Mouse (Mus musculus) embryonic fibroblast, embryonic 13.5 days (primary cell): ENCODE results near the gene Suz12. TPM values are rescaled to one million over a fixed set of nuclear protein-coding genes. Genes with fewer than 3 reads are reported as not detected.
A peak's percentile ranks its signal among the peaks of the same experiment; 100 is the strongest.
"Not testable (repeated sequence)": the region's sequence is repeated elsewhere in the genome, so short reads cannot be mapped to it uniquely, and the experiment has no call there.

Experiments
- H3K27ac ChIP-seq: 2 replicates; pipeline ENCODE4 v1.5.1; 2012; ENCODE audit warnings: low read length, control low read depth, inconsistent platforms; ENCODE audit not compliant: insufficient read depth
- H3K4me1 ChIP-seq: 2 replicates; pipeline ENCODE4 v1.6.1; 2011; ENCODE audit warnings: low read length; ENCODE audit not compliant: control insufficient read depth, insufficient read depth
- H3K4me3 ChIP-seq: 2 replicates; pipeline ENCODE4 v1.5.1; 2011; ENCODE audit warnings: mild to moderate bottlenecking, control low read depth, low read length; ENCODE audit not compliant: insufficient read depth
- CTCF ChIP-seq: IDR thresholded peaks from 2 replicates; pipeline ENCODE4 v1.5.1; 2011; ENCODE audit warnings: mild to moderate bottlenecking, control low read depth, low read length, moderate library complexity, borderline replicate concordance; ENCODE audit not compliant: insufficient read depth
- POLR2A ChIP-seq: IDR thresholded peaks from 2 replicates; pipeline ENCODE4 v1.6.1; 2011; ENCODE audit warnings: low read depth, mild to moderate bottlenecking, control low read depth, low read length, moderate library complexity
- polyA plus RNA-seq: library from polyadenylated mRNA; stranded (reverse); fragments of >200 nt; gene quantifications from 2 replicates; pipeline ENCODE4 v1.2.4, GENCODE M21; 2011; ENCODE audit warnings: low read depth; ENCODE audit not compliant: missing spikeins, insufficient read length

The Suz12 gene
- polyA plus RNA-seq, 1 experiment = 63.6 TPM

DNA sequence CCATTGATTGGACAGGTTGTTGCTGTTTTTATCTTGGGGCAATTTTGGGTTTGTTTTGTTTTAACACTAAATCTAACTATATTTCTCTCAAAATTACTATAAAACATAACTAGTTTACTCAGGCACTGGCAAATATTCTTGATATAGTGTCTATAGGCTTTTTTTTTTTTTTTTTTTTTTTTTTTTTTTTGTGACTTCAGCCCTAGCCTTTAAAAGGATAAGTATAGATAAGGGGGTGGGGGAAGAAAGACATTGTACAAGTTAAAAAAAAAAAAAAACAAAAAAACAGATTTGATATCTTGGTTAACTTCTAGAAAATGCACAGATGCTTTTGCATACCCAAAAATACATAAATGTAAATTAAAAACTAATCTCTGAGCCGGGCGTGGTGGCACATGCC lies 2.8 kb upstream of the Suz12 start:
- TF ChIP-seq CTCF = no peak
- TF ChIP-seq POLR2A = no peak
- Histone ChIP-seq H3K27ac (no peak overlapping the region), H3K4me1 (no peaks in the 10 kb centered on the region)

DNA sequence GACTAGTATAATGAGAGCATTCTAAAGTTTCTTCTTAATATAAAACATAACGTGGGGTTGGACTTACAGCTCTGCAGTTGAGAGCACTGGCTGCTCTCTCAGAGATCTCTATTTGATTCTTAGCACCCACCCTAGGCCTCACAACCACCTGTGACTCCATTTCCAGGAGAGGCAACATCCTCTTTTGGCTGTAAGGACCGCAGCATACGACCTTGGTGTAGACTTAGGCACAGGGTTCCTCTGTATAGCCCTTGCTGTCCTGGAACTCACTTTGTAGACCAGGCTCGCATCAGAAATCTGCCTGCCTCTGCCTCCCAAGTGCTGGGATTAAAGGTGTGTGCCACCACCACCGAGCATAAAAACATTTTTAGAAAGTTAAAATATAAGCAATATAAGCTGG lies 1.3 kb upstream of the Suz12 start:
- Histone ChIP-seq H3K4me1 (no peaks in the 10 kb centered on the region), H3K4me3 (no peak overlapping the region), H3K27ac (no peak overlapping the region)
- no peak for TF ChIP-seq POLR2A
- no peak for TF ChIP-seq CTCF

More for the DNA sequence above, 2.8 kb upstream of the Suz12 start:
- H3K4me3 ChIP-seq = no peak overlapping the region

DNA sequence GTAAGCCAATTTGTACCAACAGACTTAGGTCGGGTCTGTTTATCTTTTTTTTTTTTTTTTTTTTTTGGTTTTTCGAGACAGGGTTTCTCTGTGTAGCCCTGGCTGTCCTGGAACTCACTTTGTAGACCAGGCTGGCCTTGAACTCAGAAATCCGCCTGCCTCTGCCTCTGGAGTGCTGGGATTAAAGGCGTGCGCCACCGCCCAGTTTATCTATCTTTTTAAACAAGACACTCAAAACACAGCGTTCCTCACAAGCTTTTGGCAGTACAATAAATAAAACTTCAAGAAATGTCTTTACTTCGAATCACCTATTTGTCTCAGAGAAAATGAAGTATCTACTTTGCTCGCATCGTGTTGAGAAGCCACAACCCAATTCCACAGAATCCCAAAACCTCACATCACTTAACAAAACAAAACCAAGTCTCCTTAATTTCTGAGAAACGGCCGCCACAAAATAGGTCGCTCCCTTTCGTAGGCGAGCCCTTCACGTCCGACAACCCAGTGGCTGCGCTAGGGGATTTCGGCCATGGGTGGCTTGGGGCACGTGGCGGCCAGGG lies 793 bp upstream of the Suz12 start:
- TF ChIP-seq CTCF = no peak
- no peak for TF ChIP-seq POLR2A
- H3K4me3 ChIP-seq = peak overlapping the region; percentile 52
- peak overlapping the region; percentile 79 for H3K27ac ChIP-seq
- H3K4me1 ChIP-seq = no peaks in the 10 kb centered on the region

DNA sequence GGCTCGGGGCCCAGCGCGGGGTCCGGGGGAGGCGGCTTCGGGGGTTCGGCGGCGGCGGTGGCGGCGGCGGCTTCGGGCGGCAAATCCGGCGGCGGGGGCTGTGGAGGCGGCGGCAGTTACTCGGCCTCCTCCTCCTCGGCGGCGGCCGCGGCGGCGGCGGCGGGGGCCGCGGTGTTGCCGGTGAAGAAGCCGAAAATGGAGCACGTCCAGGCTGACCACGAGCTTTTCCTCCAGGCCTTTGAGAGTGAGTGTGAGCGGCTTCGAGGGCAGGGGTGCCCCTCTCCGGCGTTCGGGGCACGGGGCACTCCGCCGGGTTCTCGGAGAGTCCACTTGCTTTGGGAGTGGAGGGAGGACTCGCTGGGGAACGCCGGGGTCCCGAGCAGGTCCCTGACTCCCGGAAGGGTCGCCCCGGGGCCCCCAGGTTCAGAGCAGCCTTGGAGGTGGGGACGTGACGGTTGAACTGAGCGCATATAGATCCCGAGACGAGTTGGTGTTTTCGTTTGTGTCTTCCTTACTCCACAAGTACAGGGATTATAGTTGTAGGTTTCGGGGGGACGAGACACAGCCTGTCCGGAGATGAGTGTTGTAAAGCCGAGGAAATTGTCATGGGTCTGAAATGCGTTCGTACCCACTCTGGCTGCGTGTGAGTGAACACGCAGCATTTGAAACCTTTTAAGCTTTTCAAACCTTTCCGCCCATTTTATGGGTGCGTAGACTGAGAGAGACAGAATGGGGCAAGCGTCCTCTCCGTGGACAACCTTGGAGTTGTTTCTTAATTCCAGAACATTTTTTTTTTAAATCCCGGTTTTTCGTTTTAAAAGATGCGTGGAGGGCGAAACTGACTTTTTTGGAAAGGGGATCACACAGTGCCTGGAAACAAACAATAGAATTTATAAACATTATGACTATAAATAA lies 707 bp downstream of the Suz12 start:
- TF ChIP-seq CTCF (no peak), POLR2A (no peak)
- Histone ChIP-seq H3K4me1 (no peaks in the 10 kb centered on the region), H3K4me3 (peak overlapping the region; percentile 85)

DNA sequence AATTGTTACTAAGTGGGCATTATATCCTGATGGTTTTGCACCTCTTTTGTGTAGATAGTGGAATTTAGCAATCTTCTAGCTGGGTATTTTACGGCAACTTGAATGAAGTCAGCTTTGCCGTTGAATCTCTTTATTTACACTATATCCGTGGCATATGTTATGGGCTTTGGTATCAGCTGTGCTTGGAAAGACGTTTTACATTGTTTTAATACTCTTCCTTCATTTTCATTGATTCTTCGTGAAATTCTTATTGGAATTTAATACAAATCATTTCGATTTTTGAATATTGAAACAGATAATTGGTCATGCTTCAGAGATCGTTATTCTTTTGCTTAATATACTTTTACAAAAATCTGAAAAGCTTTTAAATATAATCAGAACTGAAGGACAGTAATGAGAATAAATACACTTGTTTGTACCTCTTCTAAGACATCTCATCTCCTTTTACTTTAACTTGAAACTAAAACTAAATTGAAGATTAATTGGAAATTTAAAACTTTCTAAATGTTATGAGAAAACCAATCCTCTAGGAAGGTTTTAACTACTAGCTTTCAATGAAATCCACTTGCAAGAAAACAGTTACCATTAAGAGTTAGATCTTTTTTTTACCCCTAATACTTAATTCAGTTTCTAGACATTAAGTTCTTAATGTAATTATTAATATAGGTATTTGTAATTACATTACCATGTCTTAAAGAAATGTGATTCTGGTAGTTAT lies 1.5 kb downstream of the Suz12 start:
- Histone ChIP-seq H3K4me3 (peak overlapping the region; percentile 85), H3K4me1 (no peaks in the 10 kb centered on the region), H3K27ac (no peak overlapping the region)
- TF ChIP-seq POLR2A (no peak), CTCF (no peak)

More for the DNA sequence above, 707 bp downstream of the Suz12 start:
- H3K27ac ChIP-seq = peak overlapping the region; percentile 70

DNA sequence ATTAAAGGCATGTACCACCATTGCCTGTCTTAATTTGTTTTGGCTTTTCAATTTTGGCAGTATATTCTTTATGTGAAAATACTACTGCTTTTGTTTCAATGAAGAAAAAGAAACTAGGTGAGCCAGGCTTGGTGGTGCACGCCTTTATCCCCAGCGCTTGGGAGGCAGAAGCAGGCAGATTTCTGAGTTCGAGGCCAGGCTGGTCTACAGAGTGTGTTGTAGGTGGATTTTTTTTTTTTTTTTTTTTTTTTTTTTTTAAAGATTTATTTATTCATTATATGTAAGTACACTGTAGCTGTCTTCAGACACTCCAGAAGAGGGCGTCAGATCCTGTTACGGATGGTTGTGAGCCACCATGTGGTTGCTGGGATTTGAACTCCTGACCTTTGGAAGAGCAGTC lies 23.6 kb downstream of the Suz12 start:
- not testable (repeated sequence) for H3K4me3 ChIP-seq, H3K4me1 ChIP-seq, H3K27ac ChIP-seq

DNA sequence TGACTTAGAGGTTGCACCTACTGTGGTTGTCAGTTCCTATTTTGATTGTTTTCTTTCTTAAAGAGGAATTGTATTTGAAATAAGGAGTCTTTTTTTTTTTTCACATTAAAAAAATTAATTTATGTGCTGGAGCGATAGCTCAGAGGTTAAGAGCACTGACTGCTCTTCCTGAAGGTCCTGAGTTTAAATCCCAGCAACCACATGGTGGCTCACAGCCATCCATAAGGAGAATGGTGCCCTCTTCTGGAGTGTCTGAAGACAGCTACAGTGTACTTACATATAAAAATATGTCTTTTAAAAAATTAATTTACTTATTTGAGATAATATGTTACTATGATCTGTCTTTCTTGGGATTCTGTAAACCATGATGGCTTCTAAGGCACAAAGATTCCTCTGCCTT lies 26.9 kb downstream of the Suz12 start:
- TF ChIP-seq POLR2A = no peak
- no peak for TF ChIP-seq CTCF
- H3K27ac ChIP-seq = no peak overlapping the region
- no peak overlapping the region for H3K4me3 ChIP-seq
- no peaks in the 10 kb centered on the region for H3K4me1 ChIP-seq

DNA sequence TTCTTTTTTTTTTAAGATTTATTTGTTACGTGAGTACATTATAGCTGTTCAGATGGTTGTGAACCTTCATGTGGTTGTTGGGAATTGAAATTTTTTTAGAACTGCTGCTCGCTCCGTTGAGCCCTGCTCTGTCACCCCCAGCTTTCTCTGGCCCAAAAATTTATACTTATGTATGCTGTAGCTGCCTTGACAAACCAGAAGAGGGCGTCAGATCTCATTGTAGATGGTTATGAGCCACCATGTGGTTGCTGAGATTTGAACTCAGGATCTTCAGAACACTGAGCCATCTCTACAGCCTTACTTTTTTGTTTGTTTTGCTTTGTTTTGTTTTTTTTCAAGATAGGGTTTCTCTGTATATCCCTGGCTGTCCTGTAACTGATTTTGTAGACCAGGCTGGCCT lies 28.4 kb downstream of the Suz12 start:
- H3K4me1 ChIP-seq = no peaks in the 10 kb centered on the region

DNA sequence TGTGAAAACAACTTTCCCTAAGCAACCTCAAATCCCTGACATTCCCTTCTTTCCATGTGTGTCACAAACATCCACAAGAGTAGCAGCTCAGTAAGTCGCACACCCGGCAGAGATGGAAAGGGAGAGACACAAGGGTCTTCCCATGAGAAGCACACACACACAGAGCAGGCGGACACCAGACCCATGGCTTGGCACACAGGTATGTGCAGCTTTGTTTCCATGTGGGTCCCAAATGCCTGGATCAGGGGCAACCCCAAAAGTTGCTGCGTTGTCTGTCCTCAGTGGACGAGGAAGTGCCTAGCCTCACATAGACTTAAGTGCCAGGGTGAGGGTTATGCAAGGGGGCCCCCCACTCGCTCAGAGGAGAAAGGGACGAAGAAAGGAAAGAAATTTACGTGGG lies 44.6 kb downstream of the Suz12 start:
- no peak overlapping the region for H3K27ac ChIP-seq
- no peak overlapping the region for H3K4me3 ChIP-seq
- no peaks in the 10 kb centered on the region for H3K4me1 ChIP-seq
- TF ChIP-seq POLR2A = no peak
- no peak for TF ChIP-seq CTCF

More for the DNA sequence above, 28.4 kb downstream of the Suz12 start:
- H3K27ac ChIP-seq = no peak overlapping the region
- no peak overlapping the region for H3K4me3 ChIP-seq
- TF ChIP-seq CTCF = no peak
- no peak for TF ChIP-seq POLR2A

DNA sequence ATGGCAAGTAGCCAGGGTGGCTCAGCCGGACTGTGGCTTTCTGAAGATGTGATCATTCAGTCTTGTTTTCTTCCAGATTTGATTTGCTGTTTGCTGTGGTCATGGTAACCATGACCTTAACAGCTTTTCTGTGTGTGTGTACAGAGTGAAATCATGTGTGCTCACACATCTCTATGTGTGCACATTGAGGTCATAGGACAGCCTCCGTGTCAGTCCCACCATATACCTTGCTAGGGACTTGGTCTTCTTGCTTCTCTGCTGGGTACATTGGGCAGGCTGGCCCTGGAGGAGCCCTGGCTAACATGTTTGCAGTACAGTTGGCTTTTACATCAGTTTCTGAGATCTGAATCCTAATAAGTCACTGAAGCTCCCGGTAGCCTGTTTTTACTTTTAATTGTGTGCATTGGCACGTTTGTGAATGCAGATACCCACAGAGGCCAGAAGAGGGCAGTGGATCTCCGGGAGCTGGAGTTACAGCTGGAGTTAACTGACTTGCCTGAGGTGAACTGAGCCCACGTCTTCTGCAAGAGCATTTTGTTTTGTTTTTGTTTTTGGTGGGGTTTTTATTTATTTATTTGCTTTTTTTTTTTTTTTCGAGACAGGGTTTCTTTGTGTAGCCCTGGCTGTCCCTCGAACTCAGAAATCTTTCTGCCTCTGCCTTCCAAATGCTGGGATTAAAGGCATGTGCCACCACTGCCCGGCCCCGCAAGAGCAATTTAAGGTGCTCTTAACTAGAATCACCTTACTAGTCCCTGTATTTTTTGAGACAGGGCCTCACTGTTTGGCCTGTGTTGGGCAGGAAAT lies 49.9 kb downstream of the Suz12 start:
- Histone ChIP-seq H3K27ac (no peak overlapping the region), H3K4me1 (no peaks in the 10 kb centered on the region), H3K4me3 (no peak overlapping the region)
- TF ChIP-seq POLR2A (no peak), CTCF (peak; percentile 42)
